Mouse (Mus musculus) neural tube, embryonic 14.5 days (tissue): ENCODE results near the gene Fancg. TPM values are rescaled to one million over a fixed set of nuclear protein-coding genes. Genes with fewer than 3 reads are reported as not detected.
"Not testable (repeated sequence)": the region's sequence is repeated elsewhere in the genome, so short reads cannot be mapped to it uniquely, and the experiment has no call there.

ENCODE experiments used
- ATAC-seq: fragments of 200-750 bp; cut with Nextera tagmentation; 2 replicates; pipeline ENCODE4 v1.8.0; 2017; ENCODE audit warnings: low read depth, mild to moderate bottlenecking, moderate TSS enrichment, moderate library complexity
- H3K27ac ChIP-seq: fragments of 300-500 bp; sonication (generic); 2 replicates; pipeline ENCODE4 v1.5.1; 2014; ENCODE audit warnings: low read depth, mild to moderate bottlenecking, control low read depth, low read length, moderate library complexity, mixed read lengths
- H3K27me3 ChIP-seq: fragments of 300-500 bp; sonication (generic); 2 replicates; pipeline ENCODE4 v1.6.1; 2014; ENCODE audit warnings: low read length; ENCODE audit not compliant: control insufficient read depth, insufficient read depth
- H3K36me3 ChIP-seq: fragments of 300-500 bp; sonication (generic); 2 replicates; pipeline ENCODE4 v1.6.1; 2014; ENCODE audit warnings: low read length, mixed read lengths; ENCODE audit not compliant: control insufficient read depth, insufficient read depth
- H3K4me1 ChIP-seq: fragments of 300-500 bp; sonication (generic); 2 replicates; pipeline ENCODE4 v1.6.1; 2014; ENCODE audit warnings: low read length; ENCODE audit not compliant: control insufficient read depth, insufficient read depth
- H3K4me2 ChIP-seq: fragments of 300-500 bp; sonication (generic); 2 replicates; pipeline ENCODE4 v1.6.1; 2014; ENCODE audit warnings: mild to moderate bottlenecking, low read depth, low read length, control low read depth
- H3K4me3 ChIP-seq: fragments of 300-500 bp; sonication (generic); 2 replicates; pipeline ENCODE4 v1.5.1; 2014; ENCODE audit warnings: low read depth, low read length, control low read depth, mixed read lengths
- H3K9ac ChIP-seq: fragments of 300-500 bp; sonication (generic); replicated peaks from 2 replicates; pipeline ENCODE4 v1.6.1; 2014; ENCODE audit warnings: low read depth, mild to moderate bottlenecking, control low read depth, low read length, mixed read lengths
- H3K9me3 ChIP-seq: fragments of 300-500 bp; sonication (generic); 2 replicates; pipeline ENCODE4 v1.6.1; 2016; ENCODE audit warnings: low read length; ENCODE audit not compliant: control insufficient read depth
- WGBS: fragments of 180-500 bp; shearing (Covaris S2); extraction: QIAGEN DNeasy Blood & Tissue Kit; methylation state at CpG from one replicate; pipeline ENCODE4 v1.1.7; 2014; 5-methylcytosine and 5-hydroxymethylcytosine counted together
- polyA plus RNA-seq: library from polyadenylated mRNA; unstranded; fragments of >200 nt; fragmentation: Nextera tagmentation; extraction: Ambion mirVana; gene quantifications from 2 replicates; pipeline ENCODE4 v1.2.1, GENCODE M21; 2014

Fancg gene
- polyA plus RNA-seq, 1 experiment from 2014 or later, result 18.9 TPM

DNA sequence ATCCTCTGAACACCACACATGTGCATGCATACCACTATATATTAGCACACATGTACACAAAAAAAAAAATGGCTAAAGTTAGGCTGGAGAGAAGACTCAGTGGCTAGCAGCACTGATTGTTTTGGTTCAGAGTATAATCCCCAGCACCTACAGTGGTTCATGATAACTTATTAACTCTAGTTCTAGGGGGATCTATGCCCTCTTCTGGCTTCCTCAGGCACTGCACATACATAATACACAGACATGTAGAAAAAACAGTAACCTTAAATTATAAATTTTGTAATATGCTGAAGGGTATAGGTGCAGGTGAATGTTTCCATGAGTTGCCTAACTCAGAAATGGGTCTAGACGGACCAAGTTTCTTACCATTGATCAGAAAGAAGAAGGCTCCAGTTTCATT lies 22.0 kb downstream of the Fancg start:
- H3K4me1 ChIP-seq, result no peaks in the 10 kb centered on the region
- H3K4me2 ChIP-seq, result no peak overlapping the region
- no peak overlapping the region for H3K4me3 ChIP-seq
- H3K27me3 ChIP-seq, result no peaks in the 10 kb centered on the region
- no peak overlapping the region for H3K9ac ChIP-seq
- WGBS, result 93% methylated on average over 1 of the region's 1 CpGs
- no peaks in the 10 kb centered on the region for H3K9me3 ChIP-seq
- no peak overlapping the region for H3K27ac ChIP-seq
- H3K36me3 ChIP-seq, result peaks cover 87% of the 10 kb centered on the region
- ATAC-seq, result no peak

DNA sequence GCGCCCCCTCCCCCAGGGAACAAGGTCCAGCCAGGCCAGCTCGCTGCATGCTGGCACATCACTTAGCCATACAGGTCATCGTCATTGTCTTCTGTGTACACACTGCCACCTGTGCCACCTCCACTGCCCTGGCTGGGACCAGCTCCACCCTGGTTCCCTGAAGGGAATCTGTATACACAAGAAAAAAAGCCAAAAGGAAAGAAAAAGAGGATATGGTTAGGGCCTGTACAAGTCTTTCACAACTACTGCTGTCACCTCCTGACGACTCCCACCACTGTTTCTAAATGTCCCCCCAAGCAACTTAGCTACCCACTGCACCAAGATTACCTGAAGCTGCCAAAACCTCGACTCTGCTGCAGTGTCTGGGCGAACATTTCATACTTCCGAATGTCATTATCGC lies 29.8 kb downstream of the Fancg start:
- not testable (repeated sequence) for H3K9ac ChIP-seq, H3K4me1 ChIP-seq, H3K4me3 ChIP-seq, H3K27me3 ChIP-seq, H3K9me3 ChIP-seq, ATAC-seq, H3K27ac ChIP-seq, H3K4me2 ChIP-seq
- WGBS, result 98% methylated on average over 8 of the region's 8 CpGs
- H3K36me3 ChIP-seq, result peaks cover 50% of the 10 kb centered on the region; the same call in 1 of the 2 replicates

- Histone ChIP-seq H3K4me1 (no peaks in the 10 kb centered on the region), H3K4me3 (no peak overlapping the region), H3K36me3 (peaks cover 30% of the 10 kb centered on the region; the same call in 1 of the 2 replicates), H3K27ac (no peak overlapping the region), H3K9ac (no peak overlapping the region), H3K27me3 (no peaks in the 10 kb centered on the region), H3K9me3 (no peaks in the 10 kb centered on the region), H3K4me2 (no peak overlapping the region)
- ATAC-seq, result no peak
- 93% methylated on average over 4 of the region's 4 CpGs for WGBS
Observed at GRCm38 (mm10) chr4:42978062-42978461, 32.2 kb downstream of the Fancg start.

DNA sequence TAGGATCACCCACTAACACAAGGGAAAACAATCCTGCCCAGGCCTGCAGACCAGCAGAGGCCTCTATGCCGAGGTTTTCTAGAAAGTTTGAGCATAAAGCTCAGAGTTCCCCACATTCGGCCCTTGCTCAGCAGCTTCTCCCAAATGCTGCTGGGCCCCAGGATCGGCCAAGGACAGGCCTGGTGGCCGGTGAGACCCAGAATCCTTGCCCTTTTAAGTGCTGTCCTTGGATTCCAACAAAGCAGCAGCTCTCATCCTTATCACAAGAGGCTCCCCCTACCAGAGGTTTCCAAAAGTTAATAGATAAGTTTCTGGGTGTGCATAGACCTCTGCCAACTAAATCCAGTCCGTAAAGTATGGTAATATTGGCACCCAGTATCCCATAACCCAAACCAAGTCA lies 36.4 kb downstream of the Fancg start:
- H3K27me3 ChIP-seq, result no peaks in the 10 kb centered on the region
- no peak overlapping the region for H3K27ac ChIP-seq
- no peak overlapping the region for H3K4me2 ChIP-seq
- H3K9ac ChIP-seq, result no peak overlapping the region
- H3K4me3 ChIP-seq, result no peak overlapping the region
- H3K4me1 ChIP-seq, result no peaks in the 10 kb centered on the region
- ATAC-seq, result no peak
- H3K9me3 ChIP-seq, result no peaks in the 10 kb centered on the region
- H3K36me3 ChIP-seq, result 0 out of 2 replicates have a peak, but pooled peaks cover 14% of the 10 kb centered on the region
- 84% methylated on average over 5 of the region's 5 CpGs for WGBS

DNA sequence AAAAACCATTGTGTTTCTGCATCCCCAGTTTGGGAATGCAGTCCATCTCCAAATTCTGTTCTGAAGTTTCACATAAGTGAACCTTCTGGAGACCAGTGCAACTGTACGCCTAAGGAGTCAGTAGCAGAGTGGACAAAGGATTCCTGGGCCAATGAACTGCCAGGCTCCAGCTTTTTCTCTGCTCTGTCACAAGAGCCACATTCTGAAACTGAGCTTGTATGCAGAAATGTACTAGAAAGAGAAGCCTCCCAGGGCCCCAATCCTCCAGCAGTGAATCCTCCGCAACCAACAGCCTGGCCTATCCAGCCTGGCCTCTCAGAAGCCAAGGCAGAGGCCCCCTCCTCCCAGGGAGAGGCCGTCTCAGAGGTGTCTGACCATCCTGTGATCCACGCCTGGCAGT lies 37.4 kb downstream of the Fancg start:
- 0 out of 2 replicates have a peak, but pooled peaks cover 5% of the 10 kb centered on the region for H3K36me3 ChIP-seq
- H3K9me3 ChIP-seq, result no peaks in the 10 kb centered on the region
- H3K4me3 ChIP-seq, result no peak overlapping the region
- no peak overlapping the region for H3K9ac ChIP-seq
- no peak overlapping the region for H3K27ac ChIP-seq
- H3K4me1 ChIP-seq, result no peaks in the 10 kb centered on the region
- no peaks in the 10 kb centered on the region for H3K27me3 ChIP-seq
- 82% methylated on average over 4 of the region's 4 CpGs for WGBS
- no peak overlapping the region for H3K4me2 ChIP-seq
- ATAC-seq, result no peak

GRCm38 (mm10) chr4:42969304-42969703 lies 41.0 kb downstream of the Fancg start, which contains the start of gene 1700022I11Rik:
1700022I11Rik (plus strand) TSS chr4:42969604.
- Histone ChIP-seq H3K4me3 (no peak within 1 kb of the TSS), H3K4me1 (no peaks in the 10 kb centered on the region), H3K4me2 (no peak within 1 kb of the TSS), H3K36me3 (no peaks in the 10 kb centered on the region), H3K27me3 (no peaks in the 10 kb centered on the region), H3K9ac (no peak within 1 kb of the TSS), H3K9me3 (no peaks in the 10 kb centered on the region), H3K27ac (no peak within 1 kb of the TSS)
- no peak for ATAC-seq
- 92% methylated on average over 4 of the region's 4 CpGs for WGBS

GRCm38 (mm10) chr4:42965039-42965719 lies 45.1 kb downstream of the Fancg start:
- 0 out of 2 replicates have a peak overlapping the region, but pooled peaks have one; percentile 7 for H3K4me2 ChIP-seq
- H3K27ac ChIP-seq, result no peak overlapping the region
- WGBS, result 17% methylated on average over 12 of the region's 12 CpGs
- H3K4me1 ChIP-seq, result no peaks in the 10 kb centered on the region
- H3K9me3 ChIP-seq, result no peaks in the 10 kb centered on the region
- no peak overlapping the region for H3K9ac ChIP-seq
- no peaks in the 10 kb centered on the region for H3K27me3 ChIP-seq
- H3K36me3 ChIP-seq, result no peaks in the 10 kb centered on the region
- peak; percentile 57 for ATAC-seq
- H3K4me3 ChIP-seq, result no peak overlapping the region

- Histone ChIP-seq H3K4me2 (no peak overlapping the region), H3K27ac (no peak overlapping the region), H3K4me1 (no peaks in the 10 kb centered on the region), H3K9ac (no peak overlapping the region), H3K36me3 (no peaks in the 10 kb centered on the region), H3K4me3 (no peak overlapping the region), H3K9me3 (no peaks in the 10 kb centered on the region), H3K27me3 (no peaks in the 10 kb centered on the region)
- WGBS, result 92% methylated on average over 2 of the region's 2 CpGs
- ATAC-seq, result no peak
Observed at GRCm38 (mm10) chr4:42963480-42963879, 46.8 kb downstream of the Fancg start.

- no peak for ATAC-seq
- Histone ChIP-seq H3K9ac (no peak overlapping the region), H3K27ac (no peak overlapping the region), H3K4me3 (no peak overlapping the region), H3K36me3 (peaks cover 16% of the 10 kb centered on the region), H3K9me3 (no peaks in the 10 kb centered on the region), H3K4me1 (no peaks in the 10 kb centered on the region), H3K4me2 (no peak overlapping the region), H3K27me3 (no peaks in the 10 kb centered on the region)
- 30% methylated on average over 4 of the region's 4 CpGs for WGBS
Observed at GRCm38 (mm10) chr4:42961592-42961991, 48.7 kb downstream of the Fancg start.
